Mouse (Mus musculus) liver, embryonic 15.5 days (tissue): ENCODE results near the gene Pde4a. TPM values are rescaled to one million over a fixed set of nuclear protein-coding genes. Genes with fewer than 3 reads are reported as not detected.
A peak's percentile ranks its signal among the peaks of the same experiment; 100 is the strongest.
"Not testable (repeated sequence)": the region's sequence is repeated elsewhere in the genome, so short reads cannot be mapped to it uniquely, and the experiment has no call there.

Source experiments
- ATAC-seq: fragments of 200-750 bp; cut with Nextera tagmentation; 2 replicates; pipeline ENCODE4 v1.8.0; 2017; ENCODE audit warnings: moderate number of reproducible peaks, mild to moderate bottlenecking, moderate library complexity; ENCODE audit not compliant: insufficient read depth
- H3K27ac ChIP-seq: fragments of 300-500 bp; sonication (generic); replicated peaks from 2 replicates; pipeline ENCODE4 v1.5.1; 2015; ENCODE audit warnings: mild to moderate bottlenecking, inconsistent platforms
- H3K27me3 ChIP-seq: fragments of 300-500 bp; sonication (generic); 2 replicates; pipeline ENCODE4 v1.6.1; 2015; ENCODE audit warnings: mild to moderate bottlenecking, inconsistent platforms
- H3K36me3 ChIP-seq: fragments of 300-500 bp; sonication (generic); replicated peaks from 2 replicates; pipeline ENCODE4 v1.6.1; 2015; ENCODE audit warnings: moderate library complexity, mild to moderate bottlenecking, inconsistent platforms
- H3K4me1 ChIP-seq: fragments of 300-500 bp; sonication (generic); replicated peaks from 2 replicates; pipeline ENCODE4 v1.6.1; 2015; ENCODE audit warnings: inconsistent platforms
- H3K4me2 ChIP-seq: fragments of 300-500 bp; sonication (generic); 2 replicates; pipeline ENCODE4 v1.6.1; 2015; ENCODE audit warnings: moderate library complexity, mild to moderate bottlenecking, inconsistent platforms
- H3K4me3 ChIP-seq: fragments of 300-500 bp; sonication (generic); replicated peaks from 2 replicates; pipeline ENCODE4 v1.5.1; 2015; ENCODE audit warnings: mild to moderate bottlenecking, inconsistent platforms
- H3K9ac ChIP-seq: fragments of 300-500 bp; sonication (generic); 2 replicates; pipeline ENCODE4 v1.6.1; 2015; ENCODE audit warnings: moderate library complexity, mild to moderate bottlenecking, inconsistent platforms
- H3K9me3 ChIP-seq: fragments of 300-500 bp; sonication (generic); replicated peaks from 2 replicates; pipeline ENCODE4 v1.6.1; 2016; ENCODE audit warnings: inconsistent platforms
- WGBS: fragments of 180-500 bp; shearing (Covaris S2); methylation state at CpG from one replicate; pipeline ENCODE4 v1.1.7; 2015; ENCODE audit warnings: mixed read lengths; ENCODE audit not compliant: insufficient replicate concordance; 5-methylcytosine and 5-hydroxymethylcytosine counted together
- polyA plus RNA-seq: library from polyadenylated mRNA; unstranded; fragments of >200 nt; fragmentation: Nextera tagmentation; extraction: Ambion mirVana; gene quantifications from 2 replicates; pipeline ENCODE4 v1.2.1, GENCODE M21; 2015

Pde4a gene
- polyA plus RNA-seq, 1 experiment from 2014 or later, result 1.8 TPM

DNA sequence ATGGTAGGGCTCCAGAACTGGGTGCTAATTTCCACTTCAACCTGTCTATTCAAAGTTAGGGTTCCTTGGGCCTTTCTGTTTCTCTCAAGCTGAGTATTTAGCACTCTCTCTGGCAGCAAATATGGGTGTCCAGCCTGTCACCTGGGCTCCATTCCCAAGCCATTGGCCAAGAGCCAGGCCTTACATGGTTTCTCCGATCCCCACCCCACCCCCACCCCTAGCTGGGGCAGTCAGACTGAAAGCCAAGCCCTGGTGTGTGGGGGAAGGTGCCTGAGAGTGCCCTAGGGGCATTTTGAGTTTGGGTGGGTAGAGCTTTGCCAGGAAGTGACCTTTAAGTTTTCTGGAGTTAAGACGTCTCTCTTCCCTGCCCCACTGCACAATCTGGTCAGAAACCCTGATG, 19.2 kb downstream of the Pde4a start:
- Histone ChIP-seq H3K9me3 (no peaks in the 10 kb centered on the region), H3K4me3 (0 out of 2 replicates have a peak overlapping the region, but pooled peaks have one; percentile 61), H3K27ac (no peak overlapping the region), H3K36me3 (no peaks in the 10 kb centered on the region), H3K4me2 (peak overlapping the region; percentile 84; the same call in 1 of the 2 replicates), H3K27me3 (0 out of 2 replicates have a peak, but pooled peaks cover 4% of the 10 kb centered on the region), H3K9ac (no peak overlapping the region), H3K4me1 (peaks cover 52% of the 10 kb centered on the region)
- 33% methylated on average over 2 of the region's 2 CpGs for WGBS
- no peak for ATAC-seq

DNA sequence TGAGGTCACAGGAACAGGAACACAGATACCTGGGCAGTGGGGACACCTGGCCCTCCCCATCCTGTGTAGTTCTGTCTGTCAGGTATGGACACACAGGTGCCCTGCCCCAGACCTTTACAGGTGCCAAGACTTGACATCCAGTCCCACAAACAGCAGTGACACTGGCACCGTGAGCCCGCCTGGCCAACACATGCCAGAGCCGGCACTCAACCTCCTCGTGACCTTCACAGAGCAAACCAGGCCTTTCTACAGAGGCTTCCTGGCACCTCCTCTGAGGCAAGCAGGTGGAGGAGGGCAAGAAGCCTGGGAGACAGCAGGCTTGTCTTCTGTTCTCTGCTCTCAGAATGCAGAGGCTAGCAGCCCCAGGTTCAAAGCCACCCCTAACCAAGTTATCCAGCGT, 19.9 kb downstream of the Pde4a start:
- 0 out of 2 replicates have a peak, but pooled peaks cover 4% of the 10 kb centered on the region for H3K27me3 ChIP-seq
- no peaks in the 10 kb centered on the region for H3K36me3 ChIP-seq
- H3K4me3 ChIP-seq, result no peak overlapping the region
- no peak for ATAC-seq
- H3K4me1 ChIP-seq, result peaks cover 52% of the 10 kb centered on the region
- H3K27ac ChIP-seq, result no peak overlapping the region
- H3K9ac ChIP-seq, result no peak overlapping the region
- H3K9me3 ChIP-seq, result no peaks in the 10 kb centered on the region
- no peak overlapping the region; the same call in 1 of the 2 replicates for H3K4me2 ChIP-seq
- WGBS, result 77% methylated on average over 5 of the region's 5 CpGs

DNA sequence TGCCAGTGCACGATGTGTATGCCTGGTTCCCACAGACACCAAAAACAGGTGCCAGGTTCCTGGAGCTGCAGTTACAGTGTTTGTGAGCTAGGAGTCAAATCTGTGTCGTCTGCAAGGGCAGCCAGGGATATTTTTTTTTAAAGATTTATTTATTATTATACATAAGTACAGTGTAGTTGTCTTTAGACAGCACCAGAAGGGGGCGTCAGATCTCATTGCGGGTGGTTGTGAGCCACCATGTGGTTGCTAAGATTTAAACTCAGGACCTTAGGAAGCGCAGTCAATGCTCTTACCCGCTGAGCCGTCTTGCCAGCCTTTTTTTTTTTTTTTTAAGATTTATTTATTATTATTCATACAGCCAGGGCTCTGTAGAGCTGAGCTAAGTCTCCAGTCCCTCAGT, 24.4 kb downstream of the Pde4a start:
- no peak overlapping the region for H3K27ac ChIP-seq
- peaks cover 11% of the 10 kb centered on the region for H3K4me1 ChIP-seq
- H3K27me3 ChIP-seq, result no peaks in the 10 kb centered on the region
- H3K4me2 ChIP-seq, result no peak overlapping the region
- 47% methylated on average over 7 of the region's 7 CpGs for WGBS
- no peaks in the 10 kb centered on the region for H3K9me3 ChIP-seq
- no peak overlapping the region for H3K4me3 ChIP-seq
- peaks cover 4% of the 10 kb centered on the region; the same call in 1 of the 2 replicates for H3K36me3 ChIP-seq
- no peak for ATAC-seq
- no peak overlapping the region for H3K9ac ChIP-seq

DNA sequence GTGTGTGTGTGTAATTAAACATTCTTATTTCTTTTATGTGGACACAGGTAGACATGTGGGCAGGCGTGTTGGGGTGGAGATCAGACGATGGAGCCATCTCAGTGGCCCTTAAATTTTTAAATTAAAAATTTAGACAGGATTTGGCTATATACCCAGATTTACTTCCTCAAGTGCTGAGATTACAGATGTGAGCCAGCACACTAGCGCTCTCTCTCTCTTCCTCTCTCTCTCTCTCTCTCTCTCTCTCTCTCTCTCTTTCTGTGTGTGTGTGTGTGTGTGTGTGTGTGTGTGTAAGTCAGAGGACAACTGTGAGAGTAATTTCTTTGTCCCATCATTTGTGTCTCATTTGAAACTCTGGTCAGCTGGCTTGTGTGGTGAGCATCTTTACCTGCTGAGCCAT, 25.2 kb downstream of the Pde4a start:
- Histone ChIP-seq H3K4me3 (no peak overlapping the region), H3K9me3 (no peaks in the 10 kb centered on the region), H3K9ac (no peak overlapping the region), H3K36me3 (peaks cover 4% of the 10 kb centered on the region; the same call in 1 of the 2 replicates), H3K4me1 (peaks cover 5% of the 10 kb centered on the region), H3K27me3 (no peaks in the 10 kb centered on the region), H3K4me2 (no peak overlapping the region), H3K27ac (no peak overlapping the region)
- WGBS, result 73% methylated on average over 3 of the region's 3 CpGs
- ATAC-seq, result no peak

DNA sequence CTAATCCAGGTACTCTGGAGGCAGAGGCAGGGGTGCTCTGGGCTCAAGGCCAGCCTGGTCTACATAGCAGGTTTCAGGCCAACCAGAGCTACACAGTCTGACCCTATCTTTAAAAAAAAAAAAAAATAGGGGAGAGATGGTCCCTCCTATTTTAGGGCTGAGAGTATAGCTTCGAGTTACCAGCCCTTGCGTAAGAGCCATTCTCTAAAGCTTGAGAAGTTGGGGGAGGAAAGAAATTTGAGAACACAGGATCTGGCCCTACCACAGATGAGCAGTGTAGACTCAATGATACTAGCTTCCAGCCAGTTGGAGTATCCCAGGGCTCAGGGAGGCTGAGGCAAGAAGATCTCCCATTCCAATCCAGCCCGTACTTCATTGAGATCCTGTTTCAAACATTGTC, 28.3 kb downstream of the Pde4a start:
- Histone ChIP-seq H3K36me3 (peaks cover 4% of the 10 kb centered on the region; the same call in 1 of the 2 replicates), H3K4me2 (no peak overlapping the region), H3K4me3 (no peak overlapping the region), H3K9ac (no peak overlapping the region), H3K4me1 (0 out of 2 replicates have a peak, but pooled peaks cover 4% of the 10 kb centered on the region), H3K27me3 (no peaks in the 10 kb centered on the region), H3K9me3 (no peaks in the 10 kb centered on the region), H3K27ac (no peak overlapping the region)
- no peak for ATAC-seq
- WGBS, result 66% methylated on average over 3 of the region's 3 CpGs

DNA sequence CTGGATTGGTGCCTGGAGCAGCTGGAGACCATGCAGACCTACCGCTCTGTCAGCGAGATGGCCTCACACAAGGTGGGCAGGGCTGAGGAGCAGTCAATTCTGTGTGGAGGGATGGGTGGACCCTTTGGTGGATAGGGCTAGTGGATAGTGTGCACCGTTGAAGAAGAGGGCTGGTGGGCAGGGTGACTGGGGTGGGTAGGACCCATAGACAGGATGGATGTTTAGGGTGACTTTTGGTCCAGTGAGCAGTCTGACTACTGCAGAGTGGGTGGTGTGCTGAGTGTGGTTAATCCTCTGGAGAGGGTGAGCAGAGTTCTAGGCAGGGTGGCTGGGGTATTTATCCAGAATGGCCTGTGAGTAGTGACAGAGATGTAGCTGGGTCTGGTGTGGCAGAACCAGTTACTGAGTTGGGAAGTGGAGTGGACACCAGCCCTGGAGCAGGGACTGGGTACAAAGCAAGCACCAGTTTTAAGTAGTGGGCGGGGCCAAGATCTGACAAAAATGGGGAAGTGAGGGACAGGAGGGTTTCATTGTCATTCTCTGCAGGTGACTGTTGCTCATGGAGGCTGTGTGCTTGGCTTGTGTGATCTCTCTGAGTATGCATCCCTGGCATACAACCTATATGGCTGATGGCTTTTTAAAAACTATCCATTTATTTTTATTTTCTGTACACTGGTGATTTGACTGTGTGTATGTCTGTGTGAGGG, 29.4 kb downstream of the Pde4a start:
- peaks cover 4% of the 10 kb centered on the region; the same call in 1 of the 2 replicates for H3K36me3 ChIP-seq
- H3K4me3 ChIP-seq, result no peak overlapping the region
- no peak overlapping the region for H3K9ac ChIP-seq
- H3K9me3 ChIP-seq, result no peaks in the 10 kb centered on the region
- ATAC-seq, result no peak
- 74% methylated on average over 4 of the region's 4 CpGs for WGBS
- H3K4me2 ChIP-seq, result no peak overlapping the region
- no peaks in the 10 kb centered on the region for H3K27me3 ChIP-seq
- H3K27ac ChIP-seq, result no peak overlapping the region
- 0 out of 2 replicates have a peak, but pooled peaks cover 4% of the 10 kb centered on the region for H3K4me1 ChIP-seq

DNA sequence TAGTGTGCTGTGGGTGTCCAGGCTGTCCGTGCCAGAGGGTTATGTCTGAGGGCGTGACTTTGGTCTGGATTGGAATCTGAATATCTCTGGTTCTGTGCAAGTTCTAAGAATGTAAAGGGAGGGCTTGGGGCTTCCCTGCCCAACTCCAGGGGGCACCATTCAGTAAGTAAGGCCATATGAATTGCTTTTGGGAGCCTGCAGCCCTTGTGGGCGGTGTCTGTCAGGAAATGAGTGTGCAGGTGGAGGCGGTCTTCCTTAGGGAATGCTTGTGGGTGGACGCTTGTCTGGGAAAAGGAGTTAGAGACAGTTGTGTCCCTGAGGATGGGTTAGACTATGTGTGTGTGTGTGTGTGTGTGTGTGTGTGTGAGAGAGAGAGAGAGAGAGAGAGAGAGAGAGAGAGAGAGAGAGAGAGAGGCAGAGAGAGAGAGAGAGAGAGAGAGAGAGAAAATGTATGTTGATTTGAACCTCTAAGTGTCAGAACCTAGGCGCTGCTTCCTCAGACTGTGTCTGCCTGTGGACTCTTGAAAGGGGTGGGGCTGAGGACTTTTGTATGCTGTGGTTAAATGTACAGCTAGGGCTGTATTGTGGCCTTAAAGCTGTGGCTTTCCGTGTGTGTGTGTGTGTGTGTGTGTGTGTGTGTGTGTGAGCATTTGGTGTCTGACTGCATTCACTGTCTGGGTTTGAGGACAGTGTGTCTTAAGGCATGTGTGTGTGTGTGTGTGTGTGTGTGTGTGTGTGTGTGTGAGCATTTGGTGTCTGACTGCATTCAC, 30.4 kb downstream of the Pde4a start:
- WGBS, result 62% methylated on average over 7 of the region's 7 CpGs

DNA sequence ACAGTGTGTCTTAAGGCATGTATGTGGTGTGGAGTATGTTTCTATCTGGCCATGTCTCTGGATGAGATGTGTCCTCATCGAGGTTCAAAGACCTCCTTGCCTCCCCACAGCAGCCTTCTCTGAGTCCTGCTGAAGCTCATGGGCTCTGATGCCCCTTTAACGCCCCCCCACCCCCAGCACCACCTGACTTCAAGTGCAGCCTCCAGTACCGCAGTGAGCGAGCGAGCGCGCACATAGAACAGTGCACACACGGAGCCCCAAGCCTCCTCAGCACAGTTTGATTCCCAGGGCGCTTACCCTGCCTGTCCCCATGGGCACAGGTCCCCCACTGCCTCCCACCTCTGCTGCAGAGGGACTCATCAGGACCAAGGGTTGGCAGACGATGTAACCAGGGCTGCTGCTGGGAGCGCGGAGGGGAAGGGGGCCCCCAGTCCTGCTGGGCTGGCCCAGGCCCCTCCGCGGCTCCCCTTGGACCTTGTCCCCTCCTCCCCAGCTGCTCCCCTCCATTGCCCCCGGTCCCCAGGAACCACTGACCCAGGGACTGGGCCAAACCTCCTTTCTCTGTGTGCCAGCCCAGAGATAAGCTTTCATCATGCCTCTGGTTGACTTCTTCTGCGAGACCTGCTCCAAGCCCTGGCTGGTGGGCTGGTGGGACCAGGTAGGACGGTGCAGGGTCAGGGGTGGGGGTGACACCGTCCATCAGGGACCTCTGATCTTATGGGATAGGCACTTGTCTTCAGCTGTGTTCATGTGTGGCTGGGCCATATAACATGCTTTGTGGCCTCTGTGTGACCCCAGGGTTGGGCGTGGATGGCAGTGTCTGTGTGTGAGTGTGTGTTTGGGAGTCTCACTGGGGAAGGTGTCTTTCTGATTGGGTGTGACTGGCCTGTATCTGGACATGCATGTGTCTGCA, 31.3 kb downstream of the Pde4a start:
- peaks cover 4% of the 10 kb centered on the region; the same call in 1 of the 2 replicates for H3K36me3 ChIP-seq
- no peaks in the 10 kb centered on the region for H3K27me3 ChIP-seq
- WGBS, result 75% methylated on average over 19 of the region's 19 CpGs
- H3K9me3 ChIP-seq, result no peaks in the 10 kb centered on the region
- no peak overlapping the region for H3K4me2 ChIP-seq
- H3K4me3 ChIP-seq, result no peak overlapping the region
- no peak for ATAC-seq
- H3K27ac ChIP-seq, result no peak overlapping the region
- H3K9ac ChIP-seq, result no peak overlapping the region
- 0 out of 2 replicates have a peak, but pooled peaks cover 4% of the 10 kb centered on the region for H3K4me1 ChIP-seq

More for the DNA sequence above, 30.4 kb downstream of the Pde4a start:
- not testable (repeated sequence) for H3K4me2 ChIP-seq, H3K9me3 ChIP-seq, ATAC-seq, H3K27me3 ChIP-seq, H3K36me3 ChIP-seq, H3K9ac ChIP-seq, H3K27ac ChIP-seq, H3K4me1 ChIP-seq, H3K4me3 ChIP-seq

DNA sequence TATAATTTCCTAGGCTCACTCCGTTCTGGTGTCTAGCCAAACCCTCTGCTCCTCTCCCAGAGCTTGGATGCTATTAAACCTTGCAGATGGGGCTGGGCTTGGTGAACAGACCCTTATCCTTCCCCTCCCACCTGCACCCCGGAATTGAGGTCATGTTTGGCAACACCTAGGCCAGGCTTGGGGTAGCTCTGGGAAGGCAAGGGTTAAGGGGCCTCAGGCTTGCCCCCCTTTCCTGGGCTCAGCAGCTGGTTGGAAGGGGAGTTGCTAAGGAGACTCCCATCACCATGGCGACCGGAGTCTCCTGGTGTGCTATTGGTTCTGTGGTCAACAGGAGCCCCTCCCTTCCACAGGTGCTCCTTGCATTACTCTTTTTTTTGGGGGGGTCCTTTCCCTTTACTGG, 32.5 kb downstream of the Pde4a start:
- WGBS, result 67% methylated on average over 4 of the region's 4 CpGs
- H3K9ac ChIP-seq, result no peak overlapping the region
- H3K4me1 ChIP-seq, result 0 out of 2 replicates have a peak, but pooled peaks cover 4% of the 10 kb centered on the region
- no peak overlapping the region for H3K4me3 ChIP-seq
- H3K27me3 ChIP-seq, result no peaks in the 10 kb centered on the region
- no peaks in the 10 kb centered on the region for H3K9me3 ChIP-seq
- no peak for ATAC-seq
- no peak overlapping the region for H3K4me2 ChIP-seq
- no peaks in the 10 kb centered on the region for H3K36me3 ChIP-seq
- no peak overlapping the region for H3K27ac ChIP-seq

DNA sequence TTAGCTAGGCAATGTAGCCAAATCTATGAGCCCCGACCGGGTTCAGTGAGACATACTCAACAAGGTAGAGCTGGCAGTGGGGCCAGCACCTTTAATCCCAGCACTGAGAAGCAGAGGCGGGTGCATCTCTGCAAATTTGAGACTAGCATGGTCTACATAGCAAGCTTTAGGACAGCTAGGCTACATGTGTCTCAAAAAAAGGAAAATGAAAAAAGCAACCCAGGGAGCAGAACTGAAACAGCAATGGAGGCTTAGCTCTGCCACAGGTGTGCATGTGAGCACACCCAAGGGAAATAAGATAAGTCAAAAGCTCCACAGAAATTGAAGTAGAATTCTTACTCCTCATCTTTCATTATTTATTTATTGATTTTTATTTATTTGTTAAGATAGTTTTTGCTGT, 33.4 kb downstream of the Pde4a start:
- Histone ChIP-seq H3K27ac (no peak overlapping the region), H3K4me3 (no peak overlapping the region), H3K9ac (no peak overlapping the region), H3K4me1 (0 out of 2 replicates have a peak, but pooled peaks cover 4% of the 10 kb centered on the region), H3K27me3 (no peaks in the 10 kb centered on the region), H3K36me3 (no peaks in the 10 kb centered on the region), H3K9me3 (no peaks in the 10 kb centered on the region), H3K4me2 (no peak overlapping the region)
- no peak for ATAC-seq
- 84% methylated on average over 3 of the region's 3 CpGs for WGBS
